27 mouse cellular contexts compared by ENCODE assay signal in the genomic region with DNA sequence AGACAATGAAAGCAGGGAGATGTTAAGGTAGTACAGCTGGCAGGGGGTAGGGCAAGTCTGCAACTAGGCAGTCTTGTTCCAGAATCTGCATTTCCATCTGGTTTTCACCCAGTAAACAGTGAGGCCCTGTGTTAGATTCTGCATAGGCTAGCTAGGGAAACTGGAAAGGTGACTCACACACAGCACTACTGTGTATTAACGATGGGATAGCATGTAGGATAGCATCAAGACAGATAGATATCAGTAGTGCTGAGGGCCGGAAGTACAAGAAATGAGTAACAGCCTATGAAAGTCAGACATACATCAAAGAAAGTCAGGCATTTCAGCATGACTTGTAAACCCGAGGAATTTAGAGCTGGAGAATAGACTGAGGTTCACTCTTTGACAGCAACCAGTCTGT.
A peak's percentile ranks its signal among the peaks of the same experiment; 100 is the strongest.
DNase-seq lines count a peak whose midpoint lies in the region; ATAC-seq and TF ChIP-seq lines count a peak whose summit lies in the region.
"Had no signal": no experiment of that assay in that cellular context is flagged by ENCODE, and none has a peak within 500 bp of the region (broad histone marks: within the 10 kb centered on the region; RNA-seq: fewer than 3 reads in every experiment).

No protein-coding gene starts in this region.

- TF ChIP-seq CTCF in kidney, postnatal 0 days (IDR thresholded peaks at IDR 0.05; ENCODE audit: low read depth): no peak
- no peak for TF ChIP-seq CTCF in kidney, adult 2 months (conservative IDR thresholded peaks at IDR 0.05; ENCODE audit: insufficient read depth, insufficient read length, low read depth, low read length)

- H3K4me2 ChIP-seq in kidney, postnatal 0 days (ENCODE audit: low read length): no peak overlapping the region
- H3K4me2 ChIP-seq: forebrain, embryonic 12.5 days; heart, embryonic 11.5 days; hindbrain, embryonic 15.5 days; limb, embryonic 12.5 days; liver, embryonic 15.5 days; lung, embryonic 14.5 days; stomach, embryonic 15.5 days had no signal

- peak; percentile 68 for DNase-seq in heart, adult 11 months
- no peak for DNase-seq in heart, postnatal 25 days (ENCODE audit: low spot score)
- DNase-seq in kidney, postnatal 0 days (ENCODE audit: low spot score): peak; percentile 18
- no peak for DNase-seq in kidney, adult 2 months
- peak; percentile 58 for DNase-seq in 3T3-L1 (ENCODE audit: low read depth, low spot score)
- peak; percentile 33 for DNase-seq in brain, adult 2 months (ENCODE audit: low read depth, low spot score)
- no peak for DNase-seq in testis, postnatal 14 days (ENCODE audit: low spot score)
- DNase-seq in thymus, postnatal 0 days (ENCODE audit: low spot score): no peak
- DNase-seq: adrenal gland, postnatal 14 days; cerebellum, adult 11-12 months; gastrocnemius, postnatal 14 days; heart, adult 18-20 months; heart, postnatal 4 days; kidney, adult 11 months; lung, embryonic 14.5 days; lung, postnatal 14 days; right cerebral cortex, postnatal 25 days; thymus, adult 2 months; thymus, postnatal 4 days had no signal

- H3K4me1 ChIP-seq in kidney, postnatal 0 days (replicated peaks; ENCODE audit: insufficient read depth, low read length): peaks cover 20% of the 10 kb centered on the region
- H3K4me1 ChIP-seq in kidney, adult 2 months (ENCODE audit: control insufficient read depth, insufficient read depth, low read length): peaks cover 5% of the 10 kb centered on the region
- H3K4me1 ChIP-seq: stomach, embryonic 15.5 days had no signal

- 0 out of 2 replicates have a peak overlapping the region, but pooled peaks have one; percentile 19 for H3K27ac ChIP-seq in kidney, postnatal 0 days
- no peak overlapping the region for H3K27ac ChIP-seq in kidney, adult 2 months (ENCODE audit: insufficient read depth, low read depth, low read length)
- H3K27ac ChIP-seq: forebrain, embryonic 12.5 days; hindbrain, embryonic 15.5 days; limb, embryonic 12.5 days; liver, embryonic 15.5 days; stomach, embryonic 15.5 days had no signal

- intact Hi-C loops in heart, postnatal 25 days (cut with DNase I): no loop called here

- no peaks in the 10 kb centered on the region for H3K36me3 ChIP-seq in kidney, postnatal 0 days (ENCODE audit: insufficient read depth, low read length)
- no peaks in the 10 kb centered on the region for H3K36me3 ChIP-seq in kidney, adult 2 months (ENCODE audit: control insufficient read depth, insufficient read depth, low read length)
- H3K36me3 ChIP-seq: forebrain, embryonic 12.5 days; hindbrain, embryonic 15.5 days; limb, embryonic 12.5 days; liver, embryonic 15.5 days; stomach, embryonic 15.5 days had no signal

- no peaks in the 10 kb centered on the region for H3K27me3 ChIP-seq in kidney, postnatal 0 days (ENCODE audit: insufficient read depth, low read length)
- H3K27me3 ChIP-seq in kidney, adult 2 months (replicated peaks; ENCODE audit: control insufficient read depth, insufficient read depth, low read length): no peaks in the 10 kb centered on the region
- H3K27me3 ChIP-seq: forebrain, embryonic 12.5 days; hindbrain, embryonic 15.5 days; limb, embryonic 12.5 days; liver, embryonic 15.5 days; stomach, embryonic 15.5 days had no signal

- H3K9me3 ChIP-seq in kidney, postnatal 0 days (replicated peaks; ENCODE audit: low read length): no peaks in the 10 kb centered on the region
- H3K9me3 ChIP-seq: forebrain, embryonic 12.5 days; hindbrain, embryonic 15.5 days; limb, embryonic 12.5 days; liver, embryonic 15.5 days; stomach, embryonic 15.5 days had no signal

- H3K9ac ChIP-seq in kidney, postnatal 0 days (ENCODE audit: low read depth, low read length): no peak overlapping the region
- H3K9ac ChIP-seq: forebrain, embryonic 12.5 days; hindbrain, embryonic 15.5 days; limb, embryonic 12.5 days; liver, embryonic 15.5 days; lung, embryonic 14.5 days; stomach, embryonic 15.5 days had no signal

- no peak overlapping the region for H3K4me3 ChIP-seq in kidney, postnatal 0 days (replicated peaks; ENCODE audit: low read depth, low read length)
- no peak overlapping the region for H3K4me3 ChIP-seq in kidney, adult 2 months (ENCODE audit: insufficient read depth, low read depth, low read length)
- H3K4me3 ChIP-seq: forebrain, embryonic 12.5 days; hindbrain, embryonic 15.5 days; limb, embryonic 12.5 days; liver, embryonic 15.5 days; stomach, embryonic 15.5 days had no signal

- ATAC-seq in kidney, postnatal 0 days (replicated peaks; ENCODE audit: low FRiP score, low read depth): peak; percentile 65; the same call in 1 of the 2 replicates
- ATAC-seq: inflammation-experienced regulatory T-cells, adult 6 months; midbrain, embryonic 16.5 days had no signal

- no peak for TF ChIP-seq POLR2A in kidney, adult 2 months (IDR thresholded peaks at IDR 0.05; ENCODE audit: low read depth, low read length)

- WGBS in kidney, postnatal 0 days: 53% methylated on average over 3 of the region's 3 CpGs
- 47% methylated on average over 3 of the region's 3 CpGs for WGBS in kidney, adult 2 months

Comparison
In these comparisons a context has a peak if more than half of its experiments do, and no peak if none do; other contexts are left out.
1. DNase-seq: peak in heart, adult 11 months (single experiment), kidney, postnatal 0 days (single experiment), 3T3-L1 (single experiment) and brain, adult 2 months (single experiment); none in heart, postnatal 25 days (single experiment), kidney, adult 2 months (single experiment), testis, postnatal 14 days (single experiment) and thymus, postnatal 0 days (single experiment).